Mouse (Mus musculus): Measurements from ENCODE around the gene Apba2. TPM values are rescaled to one million over a fixed set of nuclear protein-coding genes. Genes with fewer than 3 reads are reported as not detected.

The Apba2 gene
- polyA plus RNA-seq, 1 experiment: 0.65 TPM

- TF ChIP-seq CTCF (IDR thresholded peaks at IDR 0.05; ENCODE audit: borderline replicate concordance, insufficient read depth, low read length): no peak
- TF ChIP-seq POLR2A (IDR thresholded peaks at IDR 0.05; ENCODE audit: low read depth, low read length): no peak
- H3K4me3 ChIP-seq (ENCODE audit: insufficient read depth, low read length): no peak overlapping the region
- no peaks in the 10 kb centered on the region for H3K4me1 ChIP-seq (ENCODE audit: control insufficient read depth, insufficient read depth, low read length)
- no peak overlapping the region for H3K27ac ChIP-seq (ENCODE audit: insufficient read depth, low read length)
These were observed 109.4 kb downstream of the Apba2 start for GRCm38 (mm10) chr7:64610875-64611274.

DNA sequence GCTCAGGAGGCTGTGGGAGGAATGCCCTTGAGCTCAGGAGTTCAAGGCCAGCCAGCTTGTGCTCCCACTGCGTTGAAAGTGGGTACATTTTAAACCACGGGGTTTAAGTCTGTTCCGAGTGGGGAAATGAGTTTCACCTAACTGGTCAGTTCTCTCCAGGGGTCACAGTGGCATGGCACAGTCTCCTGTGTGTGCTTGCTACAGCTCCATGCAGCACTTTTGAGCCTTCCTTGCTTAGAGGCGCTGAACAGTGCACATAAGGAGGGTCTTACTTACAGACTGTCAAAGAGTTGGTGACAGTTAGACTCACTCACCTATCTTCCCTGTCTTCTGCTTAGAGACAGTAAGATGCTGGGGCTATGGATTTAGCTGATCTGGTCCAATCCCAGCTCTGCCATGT is 117.8 kb downstream of the Apba2 start:
- no peak overlapping the region for H3K4me3 ChIP-seq (ENCODE audit: insufficient read depth, low read length)
- TF ChIP-seq CTCF (IDR thresholded peaks at IDR 0.05; ENCODE audit: borderline replicate concordance, insufficient read depth, low read length): no peak
- no peak for TF ChIP-seq POLR2A (IDR thresholded peaks at IDR 0.05; ENCODE audit: low read depth, low read length)

GRCm38 (mm10) chr7:64626494-64626893 is 125.0 kb downstream of the Apba2 start:
- TF ChIP-seq CTCF (IDR thresholded peaks at IDR 0.05; ENCODE audit: borderline replicate concordance, insufficient read depth, low read length) (no peak), POLR2A (IDR thresholded peaks at IDR 0.05; ENCODE audit: low read depth, low read length) (no peak)
- Histone ChIP-seq H3K27ac (ENCODE audit: insufficient read depth, low read length) (no peak overlapping the region), H3K4me3 (ENCODE audit: insufficient read depth, low read length) (no peak overlapping the region), H3K4me1 (ENCODE audit: control insufficient read depth, insufficient read depth, low read length) (0 out of 2 replicates have a peak, but pooled peaks cover 1% of the 10 kb centered on the region)

More for the DNA sequence above, 117.8 kb downstream of the Apba2 start:
- Histone ChIP-seq H3K27ac (ENCODE audit: insufficient read depth, low read length) (no peak overlapping the region), H3K4me1 (ENCODE audit: control insufficient read depth, insufficient read depth, low read length) (no peaks in the 10 kb centered on the region)

GRCm38 (mm10) chr7:64627972-64628655 is 126.6 kb downstream of the Apba2 start:
- no peak overlapping the region for H3K4me3 ChIP-seq (ENCODE audit: insufficient read depth, low read length)
- H3K27ac ChIP-seq (ENCODE audit: insufficient read depth, low read length): no peak overlapping the region
- 0 out of 2 replicates have a peak, but pooled peaks cover 3% of the 10 kb centered on the region for H3K4me1 ChIP-seq (ENCODE audit: control insufficient read depth, insufficient read depth, low read length)
- TF ChIP-seq CTCF (IDR thresholded peaks at IDR 0.05; ENCODE audit: borderline replicate concordance, insufficient read depth, low read length): no peak
- no peak for TF ChIP-seq POLR2A (IDR thresholded peaks at IDR 0.05; ENCODE audit: low read depth, low read length)

GRCm38 (mm10) chr7:64630697-64631096 is 129.2 kb downstream of the Apba2 start:
- Histone ChIP-seq H3K27ac (ENCODE audit: insufficient read depth, low read length) (no peak overlapping the region), H3K4me3 (ENCODE audit: insufficient read depth, low read length) (no peak overlapping the region), H3K4me1 (ENCODE audit: control insufficient read depth, insufficient read depth, low read length) (0 out of 2 replicates have a peak, but pooled peaks cover 3% of the 10 kb centered on the region)
- no peak for TF ChIP-seq CTCF (IDR thresholded peaks at IDR 0.05; ENCODE audit: borderline replicate concordance, insufficient read depth, low read length)
- TF ChIP-seq POLR2A (IDR thresholded peaks at IDR 0.05; ENCODE audit: low read depth, low read length): no peak

DNA sequence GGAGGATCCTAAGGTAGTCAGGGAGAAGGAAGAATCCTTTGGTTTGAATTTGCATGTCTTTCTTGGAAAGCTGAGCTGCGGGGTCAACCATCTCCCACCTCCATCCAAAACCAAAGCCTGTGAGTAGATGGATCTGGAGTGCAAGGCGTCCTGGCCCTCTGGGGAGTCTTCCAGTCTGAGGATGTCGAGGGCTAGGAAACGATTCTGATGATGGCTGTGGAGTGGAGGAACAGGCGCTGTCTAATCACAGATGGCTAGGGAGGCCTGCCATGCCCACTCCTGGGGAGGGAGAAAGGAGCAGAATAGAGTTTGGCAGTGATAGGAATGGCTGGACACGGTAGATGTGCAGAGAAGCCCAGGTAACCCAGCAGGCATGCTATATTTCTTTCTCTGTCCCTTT is 129.6 kb downstream of the Apba2 start:
- Histone ChIP-seq H3K4me3 (ENCODE audit: insufficient read depth, low read length) (no peak overlapping the region), H3K4me1 (ENCODE audit: control insufficient read depth, insufficient read depth, low read length) (0 out of 2 replicates have a peak, but pooled peaks cover 3% of the 10 kb centered on the region), H3K27ac (ENCODE audit: insufficient read depth, low read length) (no peak overlapping the region)
- TF ChIP-seq POLR2A (IDR thresholded peaks at IDR 0.05; ENCODE audit: low read depth, low read length): no peak
- TF ChIP-seq CTCF (IDR thresholded peaks at IDR 0.05; ENCODE audit: borderline replicate concordance, insufficient read depth, low read length): no peak

- no peak overlapping the region for H3K4me3 ChIP-seq (ENCODE audit: insufficient read depth, low read length)
- H3K4me1 ChIP-seq (ENCODE audit: control insufficient read depth, insufficient read depth, low read length): 0 out of 2 replicates have a peak, but pooled peaks cover 3% of the 10 kb centered on the region
- TF ChIP-seq CTCF (IDR thresholded peaks at IDR 0.05; ENCODE audit: borderline replicate concordance, insufficient read depth, low read length) (no peak), POLR2A (IDR thresholded peaks at IDR 0.05; ENCODE audit: low read depth, low read length) (no peak)
- H3K27ac ChIP-seq (ENCODE audit: insufficient read depth, low read length): no peak overlapping the region
These were observed 130.4 kb downstream of the Apba2 start for GRCm38 (mm10) chr7:64631781-64632351.

GRCm38 (mm10) chr7:64633182-64633581 is 131.7 kb downstream of the Apba2 start:
- no peak overlapping the region for H3K27ac ChIP-seq (ENCODE audit: insufficient read depth, low read length)
- TF ChIP-seq POLR2A (IDR thresholded peaks at IDR 0.05; ENCODE audit: low read depth, low read length): no peak
- no peak for TF ChIP-seq CTCF (IDR thresholded peaks at IDR 0.05; ENCODE audit: borderline replicate concordance, insufficient read depth, low read length)
- H3K4me3 ChIP-seq (ENCODE audit: insufficient read depth, low read length): no peak overlapping the region
- 0 out of 2 replicates have a peak, but pooled peaks cover 3% of the 10 kb centered on the region for H3K4me1 ChIP-seq (ENCODE audit: control insufficient read depth, insufficient read depth, low read length)

GRCm38 (mm10) chr7:64633916-64634315 is 132.4 kb downstream of the Apba2 start:
- no peak overlapping the region for H3K27ac ChIP-seq (ENCODE audit: insufficient read depth, low read length)
- TF ChIP-seq POLR2A (IDR thresholded peaks at IDR 0.05; ENCODE audit: low read depth, low read length) (no peak), CTCF (IDR thresholded peaks at IDR 0.05; ENCODE audit: borderline replicate concordance, insufficient read depth, low read length) (no peak)
- H3K4me3 ChIP-seq (ENCODE audit: insufficient read depth, low read length): no peak overlapping the region
- H3K4me1 ChIP-seq (ENCODE audit: control insufficient read depth, insufficient read depth, low read length): 0 out of 2 replicates have a peak, but pooled peaks cover 3% of the 10 kb centered on the region

GRCm38 (mm10) chr7:64634482-64634881 is 133.0 kb downstream of the Apba2 start:
- no peak overlapping the region for H3K27ac ChIP-seq (ENCODE audit: insufficient read depth, low read length)
- H3K4me3 ChIP-seq (ENCODE audit: insufficient read depth, low read length): no peak overlapping the region
- 0 out of 2 replicates have a peak, but pooled peaks cover 3% of the 10 kb centered on the region for H3K4me1 ChIP-seq (ENCODE audit: control insufficient read depth, insufficient read depth, low read length)
- TF ChIP-seq CTCF (IDR thresholded peaks at IDR 0.05; ENCODE audit: borderline replicate concordance, insufficient read depth, low read length) (no peak), POLR2A (IDR thresholded peaks at IDR 0.05; ENCODE audit: low read depth, low read length) (no peak)

Data from embryonic fibroblast, embryonic 13.5 days (primary cell).